Mouse (Mus musculus): ENCODE measurements at regions not wholly inside any gene's neighbourhood (a gene's known extent, or its start where the extent isn't known, plus 50 kb on each side); places are given as distances from the start of the nearest gene placed in this dataset.

DNA sequence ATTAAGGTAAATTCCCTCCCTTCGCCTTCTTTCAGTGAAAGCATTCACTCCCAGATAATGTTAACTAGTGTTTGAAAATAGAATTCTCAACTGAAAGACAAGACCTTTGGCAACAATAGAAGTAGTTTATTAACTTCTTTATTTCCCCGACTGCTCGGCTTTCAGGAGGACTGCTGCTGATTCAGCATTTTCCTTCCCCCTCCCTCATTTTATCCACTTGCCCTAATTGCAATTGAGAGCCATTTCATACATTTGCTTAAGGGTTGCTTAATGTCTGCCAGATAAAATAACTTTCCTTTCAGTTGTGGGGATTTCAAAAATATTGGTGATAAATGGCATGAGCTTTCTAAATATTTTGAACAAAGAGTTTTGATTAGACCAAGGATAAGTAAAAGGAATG is 744.5 kb downstream of the Brinp3 start:
- DNase-seq (ENCODE audit: low read depth, low spot score), result no peak

DNA sequence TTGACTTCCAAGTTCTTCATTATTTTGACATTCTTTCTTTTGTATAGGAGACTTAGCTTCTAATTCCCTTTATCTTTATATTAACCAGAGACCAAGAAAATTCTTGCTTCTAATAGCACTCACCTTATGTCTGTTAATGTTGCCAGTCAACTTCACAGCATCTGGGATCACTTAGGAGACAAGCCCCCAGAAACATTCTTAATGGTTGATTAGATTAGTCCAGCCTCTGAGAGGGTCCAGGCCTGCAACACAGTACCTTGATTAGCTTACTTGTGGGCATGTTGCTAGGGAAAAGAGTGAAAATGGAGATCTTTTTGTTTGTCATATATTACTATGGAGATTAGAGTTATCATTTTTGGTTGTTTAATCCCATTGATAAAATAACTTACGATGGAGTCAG is 778.8 kb downstream of the Brinp3 start:
- no peak for DNase-seq (ENCODE audit: low read depth, low spot score)

DNA sequence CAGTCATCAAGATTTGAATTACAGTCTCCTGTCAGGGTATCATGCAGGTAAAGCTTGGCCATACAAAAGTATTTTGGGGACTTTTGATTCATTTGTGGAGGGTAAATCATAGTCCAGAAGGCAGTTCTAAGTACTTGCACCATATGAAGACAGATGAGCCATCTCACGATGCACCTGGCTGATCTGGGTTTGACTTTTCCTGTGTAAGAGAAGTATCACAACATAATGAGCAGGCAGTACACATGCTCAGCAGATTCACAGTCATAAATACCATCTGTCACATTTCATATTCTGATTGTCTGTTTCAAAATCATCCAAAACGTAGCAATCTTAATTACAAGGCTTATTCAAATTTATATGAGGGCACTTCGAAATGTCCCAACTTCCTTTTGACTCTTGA is 796.6 kb downstream of the Brinp3 start:
- peak; percentile 12 for DNase-seq (ENCODE audit: low read depth, low spot score)

DNA sequence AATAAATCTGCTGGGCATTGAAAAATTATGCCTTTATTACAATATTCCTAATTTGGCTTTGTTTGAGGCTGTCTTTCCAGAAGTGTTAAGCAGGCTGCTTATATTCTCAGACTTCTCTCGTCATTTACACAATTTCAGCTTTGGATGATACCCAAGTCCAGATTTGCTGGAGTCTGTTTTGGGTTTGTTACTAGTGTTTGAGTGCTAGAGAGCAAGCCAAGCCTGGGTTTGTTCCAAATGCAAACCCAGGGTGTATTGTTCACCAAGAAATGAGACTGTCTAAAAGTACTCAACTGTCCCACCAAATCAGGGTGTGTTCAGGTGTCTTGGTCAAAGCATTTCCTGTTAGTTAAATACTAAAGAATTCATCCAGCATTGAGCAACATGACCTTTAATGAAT is 814.7 kb downstream of the Brinp3 start:
- peak; percentile 71 for DNase-seq (ENCODE audit: low read depth, low spot score)

DNA sequence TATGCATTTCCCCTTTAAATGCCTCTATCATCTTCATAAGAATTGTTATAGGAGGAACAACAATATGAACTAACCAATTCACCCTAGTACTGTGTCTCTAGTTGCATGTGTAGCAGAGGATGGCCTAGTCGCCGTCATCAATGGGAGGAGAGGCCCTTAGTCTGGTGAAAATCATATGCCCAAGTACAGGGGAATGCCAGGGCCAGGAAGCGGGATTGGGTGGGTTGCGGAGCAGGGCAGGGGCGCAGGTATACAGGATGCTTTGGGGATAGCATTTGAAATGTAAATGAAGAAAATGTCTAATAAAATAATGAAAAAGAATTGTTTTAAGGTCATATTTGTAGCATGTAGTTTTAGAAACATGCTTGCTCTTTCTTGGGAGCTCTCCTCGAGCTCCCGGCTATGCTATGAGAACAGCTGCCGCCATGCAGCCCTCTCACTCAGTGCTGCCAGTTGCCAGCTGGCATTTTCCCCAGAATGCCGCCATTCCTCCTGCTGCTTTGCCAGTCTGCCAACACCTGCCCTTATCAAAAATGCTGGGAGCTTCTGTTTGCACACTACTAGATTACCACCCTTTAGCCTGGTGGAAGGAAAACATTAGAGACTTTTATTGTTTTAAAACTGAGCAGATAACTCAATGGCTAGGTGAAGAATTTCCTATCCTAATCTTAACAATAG is 848.9 kb downstream of the Brinp3 start:
- peak; percentile 86 for DNase-seq (ENCODE audit: low read depth, low spot score)

DNA sequence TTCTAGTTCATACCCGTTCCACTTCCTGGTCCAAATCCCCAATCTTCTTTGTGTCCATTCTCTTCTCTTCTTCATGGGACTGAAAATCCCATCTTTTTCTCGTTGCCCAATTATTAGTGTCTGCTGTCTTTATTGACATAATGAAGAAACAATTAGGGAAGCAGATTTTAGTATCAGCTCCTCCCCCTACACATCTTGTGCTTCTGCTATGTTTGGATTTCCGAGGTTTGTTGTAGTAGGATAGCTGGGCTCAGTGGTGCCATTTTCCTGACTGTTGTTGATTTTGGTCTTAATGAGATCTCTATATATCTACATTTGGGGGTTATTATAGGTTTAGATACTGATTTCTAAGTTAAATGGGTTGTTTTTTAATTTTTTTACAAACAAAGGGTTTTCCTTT is 849.5 kb downstream of the Brinp3 start:
- no peak for DNase-seq (ENCODE audit: low read depth, low spot score)
